Mouse (Mus musculus) forebrain, embryonic 15.5 days (tissue): ENCODE data around the gene Wnt10a. TPM values are rescaled to one million over a fixed set of nuclear protein-coding genes. Genes with fewer than 3 reads are reported as not detected.

Experiments
- ATAC-seq: fragments of 200-750 bp; cut with Nextera tagmentation; replicated peaks from 2 replicates; pipeline ENCODE4 v1.8.0; 2017; ENCODE audit warnings: mild to moderate bottlenecking, moderate TSS enrichment, moderate library complexity
- H3K27ac ChIP-seq: fragments of 300-500 bp; sonication (generic); replicated peaks from 2 replicates; pipeline ENCODE4 v1.5.1; 2015; ENCODE audit warnings: mild to moderate bottlenecking, inconsistent platforms
- H3K27me3 ChIP-seq: fragments of 300-500 bp; sonication (generic); 2 replicates; pipeline ENCODE4 v1.6.1; 2015; ENCODE audit warnings: inconsistent platforms
- H3K36me3 ChIP-seq: fragments of 300-500 bp; sonication (generic); 2 replicates; pipeline ENCODE4 v1.6.1; 2015; ENCODE audit warnings: mild to moderate bottlenecking, inconsistent platforms
- H3K4me1 ChIP-seq: fragments of 300-500 bp; sonication (generic); 2 replicates; pipeline ENCODE4 v1.6.1; 2015; ENCODE audit warnings: inconsistent platforms
- H3K4me2 ChIP-seq: fragments of 300-500 bp; sonication (generic); replicated peaks from 2 replicates; pipeline ENCODE4 v1.6.1; 2015; ENCODE audit warnings: mild to moderate bottlenecking, inconsistent platforms
- H3K4me3 ChIP-seq: fragments of 300-500 bp; sonication (generic); 2 replicates; pipeline ENCODE4 v1.5.1; 2015; ENCODE audit warnings: mild to moderate bottlenecking, inconsistent platforms
- H3K9ac ChIP-seq: fragments of 300-500 bp; sonication (generic); replicated peaks from 2 replicates; pipeline ENCODE4 v1.6.1; 2015; ENCODE audit warnings: mild to moderate bottlenecking, inconsistent platforms
- H3K9me3 ChIP-seq: fragments of 300-500 bp; sonication (generic); 2 replicates; pipeline ENCODE4 v1.6.1; 2016; ENCODE audit warnings: inconsistent platforms
- WGBS: fragments of 180-500 bp; shearing (Covaris S2); methylation state at CpG from one replicate; pipeline ENCODE4 v1.1.7; 2015; ENCODE audit warnings: mixed read lengths; 5-methylcytosine and 5-hydroxymethylcytosine counted together
- polyA plus RNA-seq: library from polyadenylated mRNA; unstranded; fragments of >200 nt; fragmentation: Nextera tagmentation; extraction: Ambion mirVana; gene quantifications from 2 replicates; pipeline ENCODE4 v1.2.1, GENCODE M21; 2015

The Wnt10a gene
- polyA plus RNA-seq, 1 experiment from 2014 or later: 0.50 TPM

DNA sequence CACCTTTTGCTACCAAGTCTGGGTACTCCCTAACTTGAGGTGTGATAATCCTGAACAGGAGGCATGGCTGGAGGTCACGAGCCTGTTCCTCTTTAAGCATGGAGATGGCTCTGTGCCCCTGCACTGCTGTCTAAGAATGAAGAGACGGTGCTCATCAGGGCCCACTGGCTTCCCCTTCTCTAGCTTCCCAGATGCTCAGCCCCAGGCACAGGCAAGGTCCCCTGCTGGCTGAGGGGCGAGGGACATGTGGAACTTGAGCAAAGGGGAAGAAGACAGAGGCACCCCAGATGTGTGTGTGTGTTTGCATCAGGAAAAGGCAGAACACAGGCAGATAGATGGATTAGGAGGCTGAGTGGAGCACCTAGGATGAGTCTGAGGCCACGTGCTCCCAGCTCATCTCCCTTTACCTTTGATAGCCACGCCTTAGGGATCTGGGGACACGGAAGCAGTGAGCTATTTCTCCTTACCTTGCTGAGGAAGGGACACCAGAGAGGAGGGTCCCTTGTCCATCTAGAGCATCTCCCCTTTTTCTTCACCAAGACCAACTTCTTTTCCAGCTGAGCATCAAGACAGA is 2.6 kb upstream of the Wnt10a start:
- Histone ChIP-seq H3K4me2 (no peak overlapping the region), H3K27me3 (peaks cover 94% of the 10 kb centered on the region), H3K27ac (no peak overlapping the region), H3K9ac (no peak overlapping the region), H3K36me3 (no peaks in the 10 kb centered on the region), H3K4me1 (peaks cover 20% of the 10 kb centered on the region), H3K4me3 (no peak overlapping the region), H3K9me3 (no peaks in the 10 kb centered on the region)
- ATAC-seq: no peak
- 23% methylated on average over 6 of the region's 6 CpGs for WGBS

DNA sequence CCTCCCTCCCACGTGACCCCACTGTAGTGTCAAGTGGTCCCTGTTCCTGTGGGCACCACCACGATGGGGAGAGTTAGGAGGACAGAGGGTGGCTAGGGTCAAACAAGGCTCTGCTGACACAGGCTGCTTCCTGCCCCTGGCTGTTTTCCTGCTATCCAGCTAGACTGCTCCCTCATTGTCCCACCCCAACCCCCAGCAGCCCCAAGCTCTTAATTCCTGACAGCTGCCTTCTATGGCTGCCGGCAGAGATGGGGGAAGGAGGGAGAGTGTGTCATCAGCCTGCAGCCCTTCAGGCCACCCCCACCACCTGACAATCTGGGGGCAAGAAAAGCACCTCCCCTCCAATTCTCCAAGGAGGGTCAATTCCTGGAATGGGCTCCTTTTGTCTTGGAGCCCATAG is 1.2 kb upstream of the Wnt10a start:
- no peak overlapping the region for H3K9ac ChIP-seq
- H3K4me3 ChIP-seq: no peak overlapping the region
- peaks cover 24% of the 10 kb centered on the region for H3K4me1 ChIP-seq
- no peak for ATAC-seq
- H3K36me3 ChIP-seq: no peaks in the 10 kb centered on the region
- H3K4me2 ChIP-seq: no peak overlapping the region
- H3K9me3 ChIP-seq: no peaks in the 10 kb centered on the region
- H3K27ac ChIP-seq: no peak overlapping the region
- peaks cover 94% of the 10 kb centered on the region for H3K27me3 ChIP-seq
- 5% methylated on average over 3 of the region's 3 CpGs for WGBS

DNA sequence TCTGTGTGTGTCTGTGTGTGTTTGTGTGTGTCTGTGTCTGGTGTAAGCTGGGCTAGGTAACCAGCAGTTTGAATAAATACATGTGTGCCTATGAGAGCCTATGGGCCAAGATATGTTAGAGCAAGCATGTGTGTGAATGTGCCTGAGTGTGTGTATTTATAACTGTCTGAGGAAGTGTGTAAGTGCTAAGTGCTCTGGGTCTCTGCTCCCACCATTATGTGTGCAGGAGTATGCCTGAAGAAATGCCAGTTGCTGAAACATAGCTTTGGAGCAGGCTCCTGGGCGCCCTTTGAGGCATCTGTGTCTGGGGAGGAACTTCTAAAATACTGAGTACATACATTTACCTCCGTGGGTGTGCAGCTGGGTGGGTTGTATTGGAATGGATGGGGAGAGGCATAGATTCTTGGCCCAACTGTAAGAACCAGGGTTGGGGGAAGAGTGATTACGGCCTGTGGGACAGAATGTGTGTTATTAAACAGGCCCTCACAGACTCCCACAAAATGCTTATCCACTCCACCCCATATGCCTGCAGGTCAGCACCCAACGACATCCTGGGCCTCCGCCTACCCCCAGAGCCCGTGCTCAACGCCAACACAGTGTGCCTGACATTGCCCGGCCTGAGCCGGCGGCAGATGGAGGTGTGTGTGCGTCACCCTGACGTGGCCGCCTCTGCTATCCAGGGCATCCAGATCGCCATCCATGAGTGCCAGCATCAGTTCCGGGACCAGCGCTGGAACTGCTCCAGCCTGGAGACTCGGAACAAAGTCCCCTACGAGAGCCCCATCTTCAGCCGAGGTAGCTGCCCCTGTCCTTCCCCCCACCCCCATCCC is 1.7 kb downstream of the Wnt10a start:
- Histone ChIP-seq H3K9me3 (no peaks in the 10 kb centered on the region), H3K27ac (no peak overlapping the region), H3K9ac (no peak overlapping the region), H3K4me3 (no peak overlapping the region), H3K36me3 (no peaks in the 10 kb centered on the region), H3K27me3 (peaks cover 86% of the 10 kb centered on the region), H3K4me1 (peaks cover 38% of the 10 kb centered on the region), H3K4me2 (no peak overlapping the region)
- WGBS: 10% methylated on average over 19 of the region's 19 CpGs
- no peak for ATAC-seq

DNA sequence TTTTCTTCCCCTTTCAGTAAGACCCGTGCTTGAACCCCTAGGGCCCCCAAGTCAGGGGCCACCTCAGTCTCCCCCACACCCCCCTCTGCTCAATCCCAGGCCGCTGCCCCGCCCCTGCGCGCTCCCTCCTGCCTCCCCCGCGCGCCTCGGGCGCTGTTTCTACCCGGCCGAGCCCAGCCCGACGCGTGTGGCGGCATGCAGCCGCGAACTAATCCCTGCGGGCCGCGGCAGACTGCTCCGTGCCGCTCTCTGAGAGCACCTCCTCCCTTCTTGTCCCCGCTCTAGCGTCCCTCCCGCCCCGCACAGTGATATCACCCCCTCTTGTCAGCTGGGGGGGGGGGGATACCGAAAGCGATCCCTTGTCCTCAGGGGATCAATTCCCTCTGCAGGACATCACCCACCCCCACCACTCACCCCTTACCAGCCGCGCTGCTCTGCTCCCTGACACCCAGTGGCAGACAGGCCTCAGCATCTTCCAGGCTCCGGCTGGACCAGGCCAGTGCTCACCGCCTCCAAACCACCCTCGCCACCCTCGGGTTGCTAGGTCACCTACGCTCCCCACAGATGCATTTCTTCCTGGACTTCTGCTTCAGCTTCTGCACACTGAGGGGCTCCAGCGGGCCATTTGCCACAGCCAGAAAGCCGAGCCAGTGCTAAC is 3.3 kb downstream of the Wnt10a start:
- peak overlapping the region; percentile 21 for H3K4me3 ChIP-seq
- H3K9me3 ChIP-seq: no peaks in the 10 kb centered on the region
- H3K27ac ChIP-seq: no peak overlapping the region
- H3K36me3 ChIP-seq: no peaks in the 10 kb centered on the region
- peak overlapping the region; percentile 28 for H3K4me2 ChIP-seq
- 2% methylated on average over 35 of the region's 38 CpGs for WGBS
- peaks cover 80% of the 10 kb centered on the region for H3K27me3 ChIP-seq
- ATAC-seq: no peak
- H3K4me1 ChIP-seq: peaks cover 40% of the 10 kb centered on the region
- no peak overlapping the region for H3K9ac ChIP-seq

DNA sequence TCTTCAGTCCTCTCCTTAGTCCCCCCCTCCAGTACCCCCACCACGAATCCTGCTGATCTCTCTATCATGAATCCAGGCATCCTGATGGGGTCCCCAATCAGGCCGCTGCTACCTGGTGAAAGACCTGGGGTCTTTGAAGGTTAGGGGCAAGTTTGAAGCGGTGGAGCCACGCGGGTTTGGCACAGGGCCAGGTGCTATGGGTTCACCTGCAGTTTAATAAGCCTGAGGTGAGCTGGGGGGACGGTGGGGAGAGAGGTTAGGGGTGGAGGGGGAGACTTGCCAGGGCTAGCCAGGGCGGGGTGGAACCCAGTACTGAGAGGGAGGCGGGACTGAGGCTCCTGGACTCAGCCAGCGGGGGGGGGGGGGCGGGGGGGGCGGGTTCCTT is 3.8 kb downstream of the Wnt10a start:
- H3K4me2 ChIP-seq: peak overlapping the region; percentile 28; the same call in 1 of the 2 replicates
- no peak for ATAC-seq

DNA sequence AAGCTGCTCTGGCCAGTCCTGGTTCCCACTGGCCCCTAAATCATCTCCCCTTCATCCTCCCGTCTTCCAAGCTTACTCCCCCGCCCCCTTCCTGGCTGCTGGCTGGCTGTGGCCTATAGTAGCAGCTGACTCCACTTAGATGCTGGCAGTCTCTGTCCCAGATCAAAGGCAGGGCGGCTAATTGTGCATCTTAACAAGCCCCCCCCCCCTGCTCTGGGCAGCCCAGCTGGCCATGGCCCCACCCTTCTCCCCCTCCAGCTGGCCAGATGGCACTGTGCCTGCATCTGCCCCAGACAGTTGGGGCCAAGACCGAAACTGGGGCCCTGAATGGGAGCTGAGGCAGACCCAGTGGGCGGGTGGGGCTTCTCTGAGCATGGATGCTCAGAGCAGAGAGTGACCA is 6.1 kb downstream of the Wnt10a start:
- 5% methylated on average over 5 of the region's 5 CpGs for WGBS
- no peak overlapping the region for H3K9ac ChIP-seq
- H3K4me3 ChIP-seq: no peak overlapping the region
- no peak overlapping the region for H3K4me2 ChIP-seq
- H3K36me3 ChIP-seq: no peaks in the 10 kb centered on the region
- ATAC-seq: peak; percentile 72
- no peak overlapping the region for H3K27ac ChIP-seq
- H3K4me1 ChIP-seq: peaks cover 44% of the 10 kb centered on the region
- H3K27me3 ChIP-seq: peaks cover 78% of the 10 kb centered on the region
- no peaks in the 10 kb centered on the region for H3K9me3 ChIP-seq

More for the DNA sequence above, 3.8 kb downstream of the Wnt10a start:
- Histone ChIP-seq H3K27me3 (peaks cover 80% of the 10 kb centered on the region), H3K36me3 (no peaks in the 10 kb centered on the region), H3K4me3 (peak overlapping the region; percentile 21; the same call in 1 of the 2 replicates), H3K9ac (no peak overlapping the region), H3K4me1 (peaks cover 45% of the 10 kb centered on the region), H3K9me3 (no peaks in the 10 kb centered on the region), H3K27ac (no peak overlapping the region)
- WGBS: 3% methylated on average over 6 of the region's 11 CpGs

DNA sequence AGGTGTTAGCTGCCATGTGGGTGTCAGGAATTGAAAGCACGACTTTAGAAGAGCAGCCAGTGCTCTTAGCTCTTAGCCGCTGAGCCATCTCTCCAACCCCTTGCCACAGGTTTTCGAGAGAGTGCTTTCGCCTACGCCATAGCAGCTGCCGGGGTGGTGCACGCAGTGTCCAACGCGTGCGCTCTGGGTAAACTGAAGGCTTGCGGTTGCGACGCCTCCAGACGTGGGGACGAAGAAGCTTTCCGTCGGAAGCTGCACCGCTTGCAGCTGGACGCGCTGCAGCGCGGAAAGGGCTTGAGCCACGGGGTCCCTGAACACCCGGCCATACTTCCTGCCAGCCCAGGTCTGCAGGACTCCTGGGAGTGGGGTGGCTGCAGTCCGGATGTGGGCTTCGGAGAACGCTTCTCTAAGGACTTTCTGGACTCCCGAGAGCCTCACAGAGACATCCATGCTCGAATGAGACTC is 9.1 kb downstream of the Wnt10a start:
- ATAC-seq: no peak
- no peaks in the 10 kb centered on the region for H3K9me3 ChIP-seq
- no peaks in the 10 kb centered on the region for H3K36me3 ChIP-seq
- H3K27me3 ChIP-seq: peaks cover 79% of the 10 kb centered on the region
- H3K9ac ChIP-seq: 0 out of 2 replicates have a peak overlapping the region, but pooled peaks have one; percentile 6
- H3K4me1 ChIP-seq: peaks cover 42% of the 10 kb centered on the region
- WGBS: under 1% methylated on average over 29 of the region's 29 CpGs
- peak overlapping the region; percentile 38 for H3K4me2 ChIP-seq
- H3K4me3 ChIP-seq: peak overlapping the region; percentile 18
- H3K27ac ChIP-seq: no peak overlapping the region

DNA sequence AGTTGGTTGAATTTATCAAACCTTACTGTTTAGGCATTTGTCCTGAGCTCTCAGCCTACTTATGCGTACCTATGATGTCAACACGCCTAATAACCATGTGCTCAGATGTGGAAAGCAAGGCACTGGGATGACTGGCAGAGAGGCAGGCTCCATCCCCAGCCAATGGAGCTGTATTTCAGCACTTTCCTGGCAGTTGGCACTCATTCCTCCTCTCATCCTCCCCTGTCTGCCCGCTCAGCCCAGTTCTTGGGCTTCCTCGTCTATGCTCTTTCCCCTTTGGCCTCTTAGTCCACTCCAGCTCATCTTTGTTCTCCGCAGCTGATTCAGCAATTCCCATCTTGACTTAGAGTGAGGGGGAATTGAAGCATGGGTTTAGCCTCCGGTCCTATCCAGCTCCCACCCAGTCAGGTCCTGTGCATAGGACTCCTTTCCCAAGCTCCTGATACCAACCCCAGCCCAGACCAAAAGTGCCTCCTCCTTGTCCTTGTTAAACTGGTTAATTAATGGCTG is 10.4 kb downstream of the Wnt10a start:
- H3K4me1 ChIP-seq: peaks cover 47% of the 10 kb centered on the region
- no peak overlapping the region for H3K9ac ChIP-seq
- H3K27ac ChIP-seq: no peak overlapping the region
- 9% methylated on average over 6 of the region's 6 CpGs for WGBS
- no peaks in the 10 kb centered on the region for H3K36me3 ChIP-seq
- no peak overlapping the region for H3K4me3 ChIP-seq
- ATAC-seq: no peak
- H3K9me3 ChIP-seq: no peaks in the 10 kb centered on the region
- H3K4me2 ChIP-seq: no peak overlapping the region
- peaks cover 78% of the 10 kb centered on the region for H3K27me3 ChIP-seq

DNA sequence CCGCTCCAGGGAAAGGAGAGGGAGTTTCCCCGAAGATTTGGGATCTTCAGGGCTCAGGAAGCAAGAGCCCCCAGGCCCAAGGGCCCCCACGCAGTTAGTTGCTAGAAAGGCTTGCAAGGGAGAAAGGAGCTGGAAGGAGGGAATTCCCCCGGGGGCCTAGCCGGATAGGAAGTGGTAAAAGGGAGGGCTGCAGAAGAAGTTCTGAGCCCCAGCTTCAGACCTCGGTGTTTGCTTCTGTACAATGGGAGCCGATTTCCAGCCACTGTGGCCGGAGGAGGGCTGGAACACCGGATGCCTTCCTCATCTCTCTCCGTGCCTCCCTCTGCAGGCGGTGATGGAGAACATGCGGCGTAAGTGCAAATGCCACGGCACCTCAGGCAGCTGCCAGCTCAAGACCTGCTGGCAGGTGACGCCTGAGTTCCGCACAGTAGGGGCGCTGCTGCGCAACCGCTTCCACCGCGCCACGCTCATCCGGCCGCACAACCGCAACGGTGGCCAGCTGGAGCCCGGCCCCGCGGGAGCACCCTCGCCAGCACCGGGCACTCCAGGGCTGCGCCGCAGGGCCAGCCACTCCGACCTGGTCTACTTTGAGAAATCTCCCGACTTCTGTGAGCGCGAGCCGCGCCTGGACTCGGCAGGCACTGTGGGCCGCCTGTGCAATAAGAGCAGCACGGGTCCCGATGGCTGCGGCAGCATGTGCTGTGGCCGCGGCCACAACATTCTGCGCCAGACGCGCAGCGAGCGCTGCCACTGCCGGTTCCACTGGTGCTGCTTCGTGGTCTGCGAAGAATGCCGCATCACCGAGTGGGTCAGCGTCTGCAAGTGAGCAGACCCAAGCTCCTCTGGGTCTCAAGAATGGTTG is 11.7 kb downstream of the Wnt10a start:
- under 1% methylated on average over 57 of the region's 57 CpGs for WGBS
- H3K27ac ChIP-seq: no peak overlapping the region
- peaks cover 51% of the 10 kb centered on the region for H3K4me1 ChIP-seq
- H3K9me3 ChIP-seq: no peaks in the 10 kb centered on the region
- peak overlapping the region; percentile 92 for H3K4me2 ChIP-seq
- ATAC-seq: peak; percentile 47
- no peaks in the 10 kb centered on the region for H3K36me3 ChIP-seq
- H3K27me3 ChIP-seq: peaks cover 89% of the 10 kb centered on the region
- peak overlapping the region; percentile 49 for H3K4me3 ChIP-seq
- peak overlapping the region; percentile 43; the same call in 1 of the 2 replicates for H3K9ac ChIP-seq

DNA sequence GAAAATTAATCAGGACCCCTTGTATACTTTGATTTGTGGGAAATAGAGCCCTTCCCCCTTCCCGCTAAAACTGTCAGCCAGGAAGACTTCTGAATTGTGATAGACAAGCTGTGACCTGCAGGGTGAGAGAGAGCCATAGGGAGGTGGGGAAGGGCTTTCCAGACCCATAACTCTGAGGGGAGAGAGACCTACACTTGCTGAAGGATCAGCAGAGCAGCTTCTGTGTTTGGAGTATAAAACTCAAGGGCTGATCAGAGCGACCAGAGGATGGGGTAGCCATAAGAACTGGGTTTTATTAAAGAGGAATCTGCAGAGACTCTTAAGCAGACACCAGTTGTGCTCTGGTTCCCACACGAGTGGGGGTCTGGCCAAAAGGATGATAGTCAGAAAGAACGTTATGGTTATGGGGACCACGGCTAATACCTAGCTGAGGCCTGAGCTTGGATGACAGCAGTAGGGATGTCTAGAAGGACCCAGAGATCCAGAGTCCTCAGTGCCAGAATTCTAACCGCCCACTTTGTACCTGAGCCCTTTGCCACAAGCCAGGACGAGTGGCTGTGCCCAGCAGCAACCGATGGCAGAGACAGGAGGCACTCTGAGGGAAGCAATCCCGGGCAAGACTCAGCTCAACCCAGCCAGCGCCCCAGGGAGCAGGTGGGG is 13.0 kb downstream of the Wnt10a start:
- Histone ChIP-seq H3K4me3 (no peak overlapping the region), H3K4me2 (no peak overlapping the region; the same call in 1 of the 2 replicates), H3K4me1 (peaks cover 52% of the 10 kb centered on the region), H3K27ac (no peak overlapping the region), H3K27me3 (peaks cover 96% of the 10 kb centered on the region), H3K9ac (no peak overlapping the region), H3K9me3 (no peaks in the 10 kb centered on the region), H3K36me3 (no peaks in the 10 kb centered on the region)
- ATAC-seq: no peak
- 6% methylated on average over 10 of the region's 10 CpGs for WGBS

DNA sequence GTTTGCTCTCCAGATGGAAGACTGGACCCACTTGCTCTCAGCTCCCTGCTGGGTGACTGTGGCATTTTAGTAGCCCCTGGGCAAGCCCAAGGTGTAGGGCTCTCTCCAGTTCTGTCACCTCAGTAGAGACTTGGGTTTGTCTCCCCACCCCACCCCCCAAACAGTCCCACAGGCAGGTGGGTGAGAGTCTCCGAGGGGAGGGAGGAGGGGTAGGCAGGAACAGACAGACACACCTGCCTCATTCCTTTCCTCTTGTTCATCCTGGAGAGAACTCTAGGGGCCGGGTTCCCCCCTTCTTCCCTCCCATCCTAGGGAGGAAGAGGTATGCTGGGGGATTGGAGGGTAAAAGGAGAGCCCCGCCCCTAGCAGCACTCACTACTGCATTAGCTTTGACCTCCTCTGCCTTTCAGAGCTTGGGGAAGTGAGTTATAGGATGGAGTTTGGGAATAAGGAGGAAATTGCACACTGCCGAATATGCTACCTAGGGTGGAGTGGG is 14.1 kb downstream of the Wnt10a start:
- no peak overlapping the region for H3K4me2 ChIP-seq
- no peak for ATAC-seq
- 19% methylated on average over 4 of the region's 4 CpGs for WGBS
- no peak overlapping the region for H3K27ac ChIP-seq
- peaks cover 42% of the 10 kb centered on the region for H3K4me1 ChIP-seq
- peaks cover 93% of the 10 kb centered on the region for H3K27me3 ChIP-seq
- H3K36me3 ChIP-seq: no peaks in the 10 kb centered on the region
- H3K9ac ChIP-seq: no peak overlapping the region
- H3K4me3 ChIP-seq: no peak overlapping the region
- H3K9me3 ChIP-seq: no peaks in the 10 kb centered on the region
